Mouse (Mus musculus): ENCODE results near the gene Bex2. TPM values are rescaled to one million over a fixed set of nuclear protein-coding genes. Genes with fewer than 3 reads are reported as not detected.
"Not testable (repeated sequence)": the region's sequence is repeated elsewhere in the genome, so short reads cannot be mapped to it uniquely, and the experiment has no call there.

Bex2 gene
- polyA plus RNA-seq, 1 experiment from 2014 or later, result 132 TPM

DNA sequence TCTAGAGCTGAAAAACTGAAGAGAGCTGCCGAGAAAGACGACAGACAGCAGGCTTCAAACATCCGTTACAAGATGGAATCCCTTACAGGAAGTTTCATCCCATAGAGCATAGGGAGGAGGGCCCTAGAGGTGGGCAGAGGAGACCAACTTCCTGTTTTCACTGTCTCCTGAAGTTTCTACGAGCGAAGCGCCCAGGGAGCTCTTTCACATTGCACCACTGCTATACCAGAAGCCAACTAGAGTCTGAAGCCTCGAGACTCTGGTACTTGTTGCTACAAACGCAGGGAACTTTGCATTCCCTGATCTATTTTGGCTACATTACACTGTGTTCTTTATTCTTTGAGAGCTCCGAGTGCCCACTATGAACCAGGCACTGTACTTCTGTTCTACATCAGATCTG lies 17.1 kb upstream of the Bex2 start, which contains the start of gene Nxf3:
TSS of gene Nxf3 (minus strand) at position 101 of the 400 bp plus-strand sequence.
- DNase-seq (ENCODE audit: low spot score) (no peak), ATAC-seq (replicated peaks; ENCODE audit: low FRiP score, low TSS enrichment, low read depth) (no peak)
- Histone ChIP-seq H3K4me2 (ENCODE audit: low read length) (no peak within 1 kb of the TSS), H3K27ac (ENCODE audit: low read depth) (no peak within 1 kb of the TSS), H3K36me3 (ENCODE audit: control insufficient read depth, insufficient read depth, low read length) (no peaks in the 10 kb centered on the region), H3K27me3 (replicated peaks; ENCODE audit: control insufficient read depth, insufficient read depth, low read length) (no peaks in the 10 kb centered on the region), H3K9ac (ENCODE audit: low read length) (no peak within 1 kb of the TSS), H3K4me3 (ENCODE audit: low read depth, low read length) (no peak within 1 kb of the TSS), H3K9me3 (ENCODE audit: control insufficient read depth, low read length) (no peaks in the 10 kb centered on the region), H3K4me1 (replicated peaks; ENCODE audit: control insufficient read depth, insufficient read depth, low read length) (no peaks in the 10 kb centered on the region)
- WGBS, result 74% methylated on average over 9 of the region's 9 CpGs

DNA sequence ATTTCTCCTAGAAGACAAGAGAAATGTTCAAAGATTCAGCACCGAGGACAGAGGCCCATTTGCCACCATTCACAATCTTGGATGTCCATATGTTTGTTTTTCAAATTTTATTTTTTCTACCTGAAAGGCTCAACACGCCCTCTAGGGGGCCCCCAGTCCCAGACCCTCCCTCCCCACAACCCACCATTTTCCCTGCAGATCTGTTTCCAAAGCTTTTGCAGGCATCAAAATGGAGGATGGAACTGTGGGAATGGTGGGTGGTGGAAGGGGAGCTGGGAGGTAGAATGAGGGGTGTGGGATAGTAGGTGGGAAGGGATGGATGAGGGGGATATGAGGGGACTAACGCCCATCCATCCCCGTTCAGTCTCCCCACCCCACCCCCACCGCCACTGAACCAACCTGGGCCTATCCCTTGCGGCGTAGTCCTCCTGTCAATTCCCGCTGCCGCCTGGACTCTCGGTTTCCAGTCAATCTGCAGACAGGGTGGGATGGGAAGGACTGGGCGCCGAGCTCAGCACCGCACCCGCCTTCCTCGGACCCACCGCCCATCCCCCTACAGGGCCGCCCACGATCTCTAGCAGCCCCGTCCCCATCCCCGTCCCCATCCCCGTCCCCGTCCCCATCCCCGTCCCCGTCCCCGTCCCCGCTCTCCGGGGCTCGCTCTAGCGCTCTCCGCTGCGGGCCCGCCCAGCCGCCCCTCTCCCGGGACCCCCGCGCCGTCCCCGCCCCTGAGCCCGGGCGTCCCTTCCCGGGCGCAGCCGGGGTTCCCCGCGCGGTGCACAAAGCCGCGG lies 640 bp downstream of the Bex2 start:
- H3K27me3 ChIP-seq (replicated peaks; ENCODE audit: control insufficient read depth, insufficient read depth, low read length); H3K27ac ChIP-seq (ENCODE audit: low read depth); H3K4me1 ChIP-seq (replicated peaks; ENCODE audit: control insufficient read depth, insufficient read depth, low read length); H3K9ac ChIP-seq (ENCODE audit: low read length); H3K36me3 ChIP-seq (ENCODE audit: control insufficient read depth, insufficient read depth, low read length); H3K9me3 ChIP-seq (ENCODE audit: control insufficient read depth, low read length): not testable (repeated sequence)
- ATAC-seq (replicated peaks; ENCODE audit: low FRiP score, low TSS enrichment, low read depth) (peak; percentile 73), DNase-seq (ENCODE audit: low spot score) (peak; percentile 61)
- 29% methylated on average over 12 of the region's 48 CpGs for WGBS
- Histone ChIP-seq H3K4me3 (ENCODE audit: low read depth, low read length) (peak overlapping the region; percentile 30), H3K4me2 (ENCODE audit: low read length) (peak overlapping the region; percentile 38)

DNA sequence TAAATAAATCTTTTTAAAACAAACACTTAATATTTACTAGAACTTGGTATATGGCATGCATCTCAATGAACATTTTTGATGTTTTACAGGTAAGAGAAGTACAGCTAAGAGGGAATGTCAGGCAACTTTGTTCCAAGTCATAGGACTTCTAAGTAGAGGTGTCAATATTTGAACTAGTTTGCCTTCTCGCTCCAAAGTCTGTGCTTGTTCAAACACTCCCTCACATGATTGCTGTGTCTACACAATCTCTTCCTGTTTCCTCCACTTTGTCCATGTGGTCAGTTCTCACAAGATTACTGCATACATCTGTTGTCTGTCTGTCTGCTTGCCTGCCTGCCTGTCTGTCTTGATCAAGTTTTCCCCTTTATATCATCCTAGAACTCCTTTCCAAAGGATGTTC lies 7.3 kb downstream of the Bex2 start:
- Histone ChIP-seq H3K27ac (ENCODE audit: low read depth) (no peak overlapping the region), H3K4me3 (ENCODE audit: low read depth, low read length) (no peak overlapping the region), H3K4me1 (replicated peaks; ENCODE audit: control insufficient read depth, insufficient read depth, low read length) (no peaks in the 10 kb centered on the region), H3K4me2 (ENCODE audit: low read length) (no peak overlapping the region), H3K36me3 (ENCODE audit: control insufficient read depth, insufficient read depth, low read length) (no peaks in the 10 kb centered on the region), H3K9ac (ENCODE audit: low read length) (no peak overlapping the region), H3K27me3 (replicated peaks; ENCODE audit: control insufficient read depth, insufficient read depth, low read length) (no peaks in the 10 kb centered on the region), H3K9me3 (ENCODE audit: control insufficient read depth, low read length) (no peaks in the 10 kb centered on the region)
- WGBS, result 64% methylated on average over 1 of the region's 1 CpGs
- DNase-seq (ENCODE audit: low spot score) (no peak), ATAC-seq (replicated peaks; ENCODE audit: low FRiP score, low TSS enrichment, low read depth) (no peak)

DNA sequence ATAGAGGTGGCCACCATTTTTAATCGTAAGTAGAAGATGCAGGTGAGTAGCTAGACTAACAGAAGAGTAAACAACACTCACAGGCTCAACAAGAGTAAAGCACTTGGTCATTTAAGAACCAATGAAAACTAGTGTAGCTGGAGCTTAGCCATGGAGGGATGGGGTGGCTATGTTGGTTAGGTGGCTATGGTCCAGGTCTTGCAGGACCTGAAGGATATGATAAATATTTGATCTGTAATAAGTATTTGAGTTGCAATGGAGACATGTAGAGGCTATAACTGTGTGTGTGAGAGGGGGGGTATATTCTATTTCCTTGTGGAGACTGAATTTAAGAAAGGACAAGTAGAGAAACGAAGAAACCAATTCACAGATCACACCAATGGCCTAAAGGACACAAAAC lies 16.8 kb downstream of the Bex2 start:
- Histone ChIP-seq H3K9ac (ENCODE audit: low read length) (no peak overlapping the region), H3K9me3 (ENCODE audit: control insufficient read depth, low read length) (no peaks in the 10 kb centered on the region), H3K27me3 (replicated peaks; ENCODE audit: control insufficient read depth, insufficient read depth, low read length) (no peaks in the 10 kb centered on the region), H3K4me1 (replicated peaks; ENCODE audit: control insufficient read depth, insufficient read depth, low read length) (no peaks in the 10 kb centered on the region), H3K4me3 (ENCODE audit: low read depth, low read length) (no peak overlapping the region), H3K36me3 (ENCODE audit: control insufficient read depth, insufficient read depth, low read length) (no peaks in the 10 kb centered on the region), H3K4me2 (ENCODE audit: low read length) (no peak overlapping the region), H3K27ac (ENCODE audit: low read depth) (no peak overlapping the region)
- ATAC-seq (replicated peaks; ENCODE audit: low FRiP score, low TSS enrichment, low read depth), result no peak
- WGBS, result 75% methylated on average over 2 of the region's 2 CpGs
- no peak for DNase-seq (ENCODE audit: low spot score)

DNA sequence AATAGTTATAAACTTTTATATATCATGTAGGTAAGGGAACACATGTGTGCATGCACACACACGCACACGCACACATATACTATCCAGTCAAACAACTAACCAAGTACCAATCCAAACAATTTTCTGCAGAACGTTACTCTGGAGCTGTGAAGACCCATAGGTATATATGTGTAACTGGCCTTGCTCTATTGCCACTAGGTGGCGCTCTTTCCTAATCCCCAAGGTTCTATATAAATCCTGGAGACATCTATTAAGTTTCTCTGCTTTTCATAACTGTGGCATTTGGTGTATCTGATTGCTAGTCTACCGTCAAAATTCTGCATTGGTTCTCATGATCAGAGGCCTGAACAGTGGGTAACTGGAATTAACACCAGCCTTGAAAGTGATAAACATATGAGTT lies 20.5 kb downstream of the Bex2 start:
- Histone ChIP-seq H3K27me3 (replicated peaks; ENCODE audit: control insufficient read depth, insufficient read depth, low read length) (no peaks in the 10 kb centered on the region), H3K9me3 (ENCODE audit: control insufficient read depth, low read length) (no peaks in the 10 kb centered on the region), H3K27ac (ENCODE audit: low read depth) (no peak overlapping the region), H3K4me2 (ENCODE audit: low read length) (no peak overlapping the region), H3K9ac (ENCODE audit: low read length) (no peak overlapping the region), H3K4me3 (ENCODE audit: low read depth, low read length) (no peak overlapping the region), H3K4me1 (replicated peaks; ENCODE audit: control insufficient read depth, insufficient read depth, low read length) (no peaks in the 10 kb centered on the region), H3K36me3 (ENCODE audit: control insufficient read depth, insufficient read depth, low read length) (no peaks in the 10 kb centered on the region)
- WGBS, result 18% methylated on average over 5 of the region's 5 CpGs
- ATAC-seq (replicated peaks; ENCODE audit: low FRiP score, low TSS enrichment, low read depth) (0 out of 2 replicates have a peak, but pooled peaks have one; percentile 50), DNase-seq (ENCODE audit: low spot score) (peak; percentile 69)

DNA sequence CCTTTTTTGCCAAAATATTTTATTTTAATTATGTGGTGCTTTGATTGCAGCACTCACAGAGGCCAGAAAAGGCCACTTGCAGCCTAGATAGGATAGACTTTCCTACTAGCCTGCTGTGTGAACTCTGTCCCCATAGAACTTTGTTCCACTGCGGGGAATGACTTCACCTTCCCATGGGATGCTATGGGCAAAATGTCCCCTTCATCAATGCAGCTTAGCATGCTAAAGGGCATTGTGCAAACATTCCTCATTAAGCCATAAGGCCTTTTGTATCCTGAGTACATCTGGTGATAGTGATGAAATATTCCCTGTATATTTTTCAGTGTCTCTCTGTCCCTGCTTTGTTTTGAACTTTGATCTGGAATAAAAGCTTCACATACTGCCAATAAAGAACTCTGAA lies 24.3 kb downstream of the Bex2 start:
- Histone ChIP-seq H3K4me2 (ENCODE audit: low read length) (no peak overlapping the region), H3K4me1 (replicated peaks; ENCODE audit: control insufficient read depth, insufficient read depth, low read length) (no peaks in the 10 kb centered on the region), H3K27me3 (replicated peaks; ENCODE audit: control insufficient read depth, insufficient read depth, low read length) (no peaks in the 10 kb centered on the region), H3K36me3 (ENCODE audit: control insufficient read depth, insufficient read depth, low read length) (no peaks in the 10 kb centered on the region), H3K4me3 (ENCODE audit: low read depth, low read length) (no peak overlapping the region), H3K9me3 (ENCODE audit: control insufficient read depth, low read length) (no peaks in the 10 kb centered on the region), H3K9ac (ENCODE audit: low read length) (no peak overlapping the region), H3K27ac (ENCODE audit: low read depth) (no peak overlapping the region)
- ATAC-seq (replicated peaks; ENCODE audit: low FRiP score, low TSS enrichment, low read depth), result no peak
- WGBS, result 94% methylated on average over 1 of the region's 1 CpGs
- no peak for DNase-seq (ENCODE audit: low spot score)

DNA sequence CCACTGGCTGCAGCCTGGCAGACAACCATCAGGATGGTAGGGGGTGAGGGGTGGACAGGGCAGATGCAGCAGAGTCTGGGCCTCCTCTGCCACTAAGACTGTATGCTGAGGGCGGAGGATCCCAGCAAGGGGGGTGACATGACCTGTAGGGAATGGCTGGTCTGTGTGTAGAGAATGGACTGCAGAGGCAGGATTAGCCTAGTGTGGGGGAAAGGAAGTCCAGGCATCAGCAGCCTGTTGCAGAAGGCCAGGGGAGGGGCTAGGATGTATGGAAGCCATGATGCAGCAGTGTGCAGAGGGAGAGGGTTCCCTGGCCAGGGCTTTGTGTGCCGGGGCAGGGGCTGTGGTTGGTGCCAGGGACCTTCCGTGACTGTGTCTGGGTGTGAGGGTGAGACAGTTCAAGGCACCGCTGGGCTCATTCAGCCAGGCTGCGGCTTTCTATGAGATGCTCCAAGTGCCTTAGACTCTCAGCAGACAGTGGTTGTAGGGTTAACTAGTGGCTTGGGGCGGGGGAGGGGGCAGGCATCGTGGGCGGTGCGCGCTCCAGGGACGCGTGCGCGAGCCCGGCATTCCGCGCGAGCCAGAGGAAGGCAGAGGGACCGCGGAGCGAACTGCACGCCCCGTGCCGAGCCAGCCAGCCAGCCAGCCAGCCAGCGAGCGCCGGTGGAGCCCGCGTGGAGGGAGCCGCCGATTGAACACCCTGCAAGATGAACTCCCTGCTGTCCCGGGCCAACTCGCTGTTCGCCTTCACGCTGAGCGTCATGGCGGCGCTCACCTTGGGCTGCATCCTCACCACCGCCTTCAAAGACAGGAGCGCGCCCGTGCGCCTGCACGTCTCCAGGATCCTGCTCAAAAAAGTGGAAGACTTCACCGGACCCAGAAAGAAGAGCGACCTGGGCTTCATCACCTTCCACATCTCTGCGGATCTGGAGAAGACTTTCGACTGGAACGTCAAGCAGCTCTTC lies 35.0 kb downstream of the Bex2 start, which contains the start of gene Arxes1:
TSS of gene Arxes1 (plus strand) at position 569 of the 965 bp plus-strand sequence.
- H3K36me3 ChIP-seq (ENCODE audit: control insufficient read depth, insufficient read depth, low read length); H3K9ac ChIP-seq (ENCODE audit: low read length); H3K4me1 ChIP-seq (replicated peaks; ENCODE audit: control insufficient read depth, insufficient read depth, low read length); H3K27me3 ChIP-seq (replicated peaks; ENCODE audit: control insufficient read depth, insufficient read depth, low read length); DNase-seq (ENCODE audit: low spot score); H3K9me3 ChIP-seq (ENCODE audit: control insufficient read depth, low read length); H3K27ac ChIP-seq (ENCODE audit: low read depth): not testable (repeated sequence)
- H3K4me3 ChIP-seq (ENCODE audit: low read depth, low read length), result peak within 1 kb of the TSS; percentile 23
- 19% methylated on average over 10 of the region's 49 CpGs for WGBS
- peak within 1 kb of the TSS; percentile 46 for H3K4me2 ChIP-seq (ENCODE audit: low read length)
- peak; percentile 92 for ATAC-seq (replicated peaks; ENCODE audit: low FRiP score, low TSS enrichment, low read depth)

DNA sequence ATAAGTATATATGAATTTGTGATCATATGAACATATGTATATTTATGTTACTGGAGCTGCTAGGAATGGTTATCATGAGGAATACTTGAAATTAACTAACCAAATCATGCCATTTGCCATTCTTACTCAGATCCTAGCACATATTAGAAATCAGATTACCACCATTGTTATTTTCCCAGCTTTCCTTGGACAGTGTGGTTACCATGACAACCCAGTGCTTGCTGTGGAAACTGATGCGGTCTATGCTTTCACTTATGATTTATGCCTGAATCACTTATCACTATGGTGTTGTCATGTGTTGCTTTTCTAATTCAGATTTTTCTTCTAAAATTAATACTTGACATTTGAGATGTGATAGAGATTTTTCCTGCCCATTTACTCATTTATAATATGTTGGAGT lies 37.7 kb downstream of the Bex2 start:
- H3K9me3 ChIP-seq (ENCODE audit: control insufficient read depth, low read length), result no peaks in the 10 kb centered on the region
- ATAC-seq (replicated peaks; ENCODE audit: low FRiP score, low TSS enrichment, low read depth) (no peak), DNase-seq (ENCODE audit: low spot score) (no peak)
- H3K4me3 ChIP-seq (ENCODE audit: low read depth, low read length), result no peak overlapping the region
- no peaks in the 10 kb centered on the region for H3K27me3 ChIP-seq (replicated peaks; ENCODE audit: control insufficient read depth, insufficient read depth, low read length)
- no peak overlapping the region for H3K27ac ChIP-seq (ENCODE audit: low read depth)
- H3K9ac ChIP-seq (ENCODE audit: low read length), result no peak overlapping the region
- H3K4me2 ChIP-seq (ENCODE audit: low read length), result no peak overlapping the region
- H3K36me3 ChIP-seq (ENCODE audit: control insufficient read depth, insufficient read depth, low read length), result no peaks in the 10 kb centered on the region
- WGBS, result 60% methylated on average over 1 of the region's 1 CpGs
- H3K4me1 ChIP-seq (replicated peaks; ENCODE audit: control insufficient read depth, insufficient read depth, low read length), result no peaks in the 10 kb centered on the region
